Mouse (Mus musculus): ENCODE measurements around the gene Lax1.
"Not testable (repeated sequence)": the region's sequence is repeated elsewhere in the genome, so short reads cannot be mapped to it uniquely, and the experiment has no call there.

Gene Lax1

GRCm38 (mm10) chr1:133688301-133688700, 1.6 kb downstream of the Lax1 start:
- no peak for DNase-seq (ENCODE audit: low spot score in 2 of 2)

GRCm38 (mm10) chr1:133685749-133686519, 4.0 kb downstream of the Lax1 start:
- DNase-seq (ENCODE audit: low spot score in 2 of 2): peak in 1 of 2 experiments; percentile 61

- no peak for DNase-seq (ENCODE audit: low spot score in 2 of 2)
Measured at GRCm38 (mm10) chr1:133671801-133672200, 18.1 kb downstream of the Lax1 start.

- no peak for DNase-seq (ENCODE audit: low spot score in 2 of 2)
Measured at GRCm38 (mm10) chr1:133671266-133671665, 18.6 kb downstream of the Lax1 start.

GRCm38 (mm10) chr1:133670776-133671175, 19.1 kb downstream of the Lax1 start:
- no peak for DNase-seq (ENCODE audit: low spot score in 2 of 2)

GRCm38 (mm10) chr1:133670190-133670589, 19.7 kb downstream of the Lax1 start:
- DNase-seq (ENCODE audit: low spot score in 2 of 2): no peak

GRCm38 (mm10) chr1:133668618-133669017, 21.3 kb downstream of the Lax1 start:
- no peak for DNase-seq (ENCODE audit: low spot score in 2 of 2)

- no peak for DNase-seq (ENCODE audit: low spot score in 2 of 2)
Measured at GRCm38 (mm10) chr1:133667721-133668120, 22.2 kb downstream of the Lax1 start.

- not testable (repeated sequence) for DNase-seq (ENCODE audit: low spot score in 2 of 2)
Measured at GRCm38 (mm10) chr1:133665713-133666112, 24.2 kb downstream of the Lax1 start.

GRCm38 (mm10) chr1:133664203-133664970, 25.5 kb downstream of the Lax1 start:
- DNase-seq (ENCODE audit: low spot score in 2 of 2): no peak

- no peak for DNase-seq (ENCODE audit: low spot score in 2 of 2)
Measured at GRCm38 (mm10) chr1:133663427-133663826, 26.5 kb downstream of the Lax1 start.

- no peak for DNase-seq (ENCODE audit: low spot score in 2 of 2)
Measured at GRCm38 (mm10) chr1:133662941-133663340, 27.0 kb downstream of the Lax1 start.

GRCm38 (mm10) chr1:133661203-133661933, 28.5 kb downstream of the Lax1 start, which contains the start of gene Gm38394:
Gm38394 (minus strand) TSS chr1:133661318.
- DNase-seq (ENCODE audit: low spot score in 2 of 2): peak; percentile 87 to 92

GRCm38 (mm10) chr1:133660466-133661202, 29.3 kb downstream of the Lax1 start, which contains the start of gene Zbed6:
Zbed6 (minus strand) TSS chr1:133660885.
- peak; percentile 59 to 82 for DNase-seq (ENCODE audit: low spot score in 2 of 2)

GRCm38 (mm10) chr1:133658878-133659277, 31.0 kb downstream of the Lax1 start:
- DNase-seq (ENCODE audit: low spot score in 2 of 2): no peak

GRCm38 (mm10) chr1:133656811-133657210, 33.1 kb downstream of the Lax1 start:
- DNase-seq (ENCODE audit: low spot score in 2 of 2): no peak

GRCm38 (mm10) chr1:133653033-133653432, 36.9 kb downstream of the Lax1 start:
- no peak for DNase-seq (ENCODE audit: low spot score in 2 of 2)

- no peak for DNase-seq (ENCODE audit: low spot score in 2 of 2)
Measured at GRCm38 (mm10) chr1:133650288-133651055, 39.4 kb downstream of the Lax1 start.

- DNase-seq (ENCODE audit: low spot score in 2 of 2): no peak
Measured at GRCm38 (mm10) chr1:133645652-133646051, 44.3 kb downstream of the Lax1 start.

GRCm38 (mm10) chr1:133641163-133641562, 48.7 kb downstream of the Lax1 start:
- DNase-seq (ENCODE audit: low spot score in 2 of 2): no peak

GRCm38 (mm10) chr1:133638517-133638916, 51.4 kb downstream of the Lax1 start:
- DNase-seq (ENCODE audit: low spot score in 2 of 2): no peak

Measured in urinary bladder, postnatal 4 days (tissue).